Mouse (Mus musculus) embryonic facial prominence, embryonic 11.5 days (tissue): ENCODE data around the gene Agxt2. TPM values are rescaled to one million over a fixed set of nuclear protein-coding genes. Genes with fewer than 3 reads are reported as not detected.

Experiments used
- ATAC-seq: fragments of 200-750 bp; cut with Nextera tagmentation; replicated peaks from 2 replicates; pipeline ENCODE4 v1.8.0; 2017; ENCODE audit warnings: low read depth; ENCODE audit not compliant: insufficient number of reproducible peaks, low FRiP score, low TSS enrichment
- DNase-seq: peaks from one replicate; pipeline ENCODE4 v3.0.0-alpha.2; 2015; ENCODE audit warnings: low spot score
- H3K27ac ChIP-seq: fragments of 300-500 bp; sonication (generic); replicated peaks from 2 replicates; pipeline ENCODE4 v1.5.1; 2014; ENCODE audit warnings: mild to moderate bottlenecking, low read depth, low read length, control low read depth
- H3K27me3 ChIP-seq: fragments of 300-500 bp; sonication (generic); 2 replicates; pipeline ENCODE4 v1.6.1; 2014; ENCODE audit warnings: mild to moderate bottlenecking, low read length, moderate library complexity, mixed read lengths; ENCODE audit not compliant: control insufficient read depth, insufficient read depth
- H3K36me3 ChIP-seq: fragments of 300-500 bp; sonication (generic); replicated peaks from 2 replicates; pipeline ENCODE4 v1.6.1; 2014; ENCODE audit warnings: low read depth, mild to moderate bottlenecking, low read length, moderate library complexity, mixed read lengths; ENCODE audit not compliant: control insufficient read depth, insufficient read depth
- H3K4me1 ChIP-seq: fragments of 300-500 bp; sonication (generic); 2 replicates; pipeline ENCODE4 v1.6.1; 2014; ENCODE audit warnings: low read length, mixed read lengths; ENCODE audit not compliant: control insufficient read depth, insufficient read depth
- H3K4me2 ChIP-seq: fragments of 300-500 bp; sonication (generic); 2 replicates; pipeline ENCODE4 v1.6.1; 2014; ENCODE audit warnings: low read depth, mild to moderate bottlenecking, control low read depth, low read length, moderate library complexity
- H3K4me3 ChIP-seq: fragments of 300-500 bp; sonication (generic); 2 replicates; pipeline ENCODE4 v1.5.1; 2014; ENCODE audit warnings: low read depth, low read length, control low read depth
- H3K9ac ChIP-seq: fragments of 300-500 bp; sonication (generic); replicated peaks from 2 replicates; pipeline ENCODE4 v1.6.1; 2014; ENCODE audit warnings: mild to moderate bottlenecking, control low read depth, low read length
- H3K9me3 ChIP-seq: fragments of 300-500 bp; sonication (generic); replicated peaks from 2 replicates; pipeline ENCODE4 v1.6.1; 2016; ENCODE audit warnings: mild to moderate bottlenecking, low read length, inconsistent platforms, mixed read lengths; ENCODE audit not compliant: control insufficient read depth
- WGBS: fragments of 180-500 bp; shearing (Covaris S2); extraction: QIAGEN DNeasy Blood & Tissue Kit; methylation state at CpG from one replicate; pipeline ENCODE4 v1.1.7; 2014; 5-methylcytosine and 5-hydroxymethylcytosine counted together
- polyA plus RNA-seq: library from polyadenylated mRNA; unstranded; fragments of >200 nt; fragmentation: Nextera tagmentation; extraction: Ambion mirVana; gene quantifications from 2 replicates; pipeline ENCODE4 v1.2.1, GENCODE M21; 2014

The Agxt2 gene
- polyA plus RNA-seq, 1 experiment from 2014 or later: not detected

DNA sequence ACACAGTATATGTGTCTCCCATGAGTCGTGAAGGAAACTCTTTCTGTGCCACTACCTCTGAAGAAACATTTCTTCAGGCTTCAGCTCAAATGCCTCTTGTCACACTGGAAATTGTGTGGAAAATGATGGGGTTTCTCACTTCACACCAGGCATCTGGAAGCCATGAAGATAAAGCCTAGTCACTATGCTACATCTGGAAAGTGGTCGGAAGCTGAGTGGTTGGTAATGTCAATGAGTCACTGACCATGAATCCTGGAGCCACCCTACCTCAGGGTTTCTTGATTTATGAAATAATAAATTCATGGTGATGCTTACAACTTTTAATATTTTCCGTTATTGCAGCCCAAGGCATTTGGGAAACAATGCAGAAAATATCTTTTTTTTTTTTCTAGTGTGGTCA, 51.5 kb downstream of the Agxt2 start:
- ATAC-seq: no peak
- no peak for DNase-seq
- Histone ChIP-seq H3K9ac (no peak overlapping the region), H3K4me1 (no peaks in the 10 kb centered on the region), H3K9me3 (no peaks in the 10 kb centered on the region), H3K27me3 (no peaks in the 10 kb centered on the region), H3K27ac (no peak overlapping the region), H3K4me2 (no peak overlapping the region), H3K36me3 (no peaks in the 10 kb centered on the region), H3K4me3 (no peak overlapping the region)
- 88% methylated on average over 3 of the region's 3 CpGs for WGBS

DNA sequence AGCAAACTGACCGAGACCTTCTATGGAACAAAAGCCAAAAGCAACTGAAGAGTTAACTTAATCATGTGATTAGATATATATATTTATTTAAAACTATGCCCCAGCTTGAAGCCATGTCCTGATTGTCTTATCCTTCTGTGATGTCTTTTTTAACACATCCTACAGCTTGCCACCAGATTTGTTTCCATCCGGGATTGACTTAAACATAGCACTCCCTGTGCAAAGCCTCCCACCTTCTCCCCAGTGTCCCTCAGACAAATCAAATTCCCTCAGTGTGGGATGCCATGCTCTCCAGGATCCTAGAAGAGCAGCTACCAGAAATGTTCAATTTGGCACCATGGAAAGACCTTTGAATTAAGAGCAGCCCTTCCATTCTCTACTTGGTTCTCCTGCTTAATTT, 52.5 kb downstream of the Agxt2 start:
- no peaks in the 10 kb centered on the region for H3K36me3 ChIP-seq
- DNase-seq (no peak), ATAC-seq (no peak)
- 95% methylated on average over 2 of the region's 2 CpGs for WGBS
- no peaks in the 10 kb centered on the region for H3K4me1 ChIP-seq
- H3K4me3 ChIP-seq: no peak overlapping the region
- no peak overlapping the region for H3K27ac ChIP-seq
- H3K4me2 ChIP-seq: no peak overlapping the region
- no peaks in the 10 kb centered on the region for H3K27me3 ChIP-seq
- H3K9ac ChIP-seq: no peak overlapping the region
- H3K9me3 ChIP-seq: no peaks in the 10 kb centered on the region

DNA sequence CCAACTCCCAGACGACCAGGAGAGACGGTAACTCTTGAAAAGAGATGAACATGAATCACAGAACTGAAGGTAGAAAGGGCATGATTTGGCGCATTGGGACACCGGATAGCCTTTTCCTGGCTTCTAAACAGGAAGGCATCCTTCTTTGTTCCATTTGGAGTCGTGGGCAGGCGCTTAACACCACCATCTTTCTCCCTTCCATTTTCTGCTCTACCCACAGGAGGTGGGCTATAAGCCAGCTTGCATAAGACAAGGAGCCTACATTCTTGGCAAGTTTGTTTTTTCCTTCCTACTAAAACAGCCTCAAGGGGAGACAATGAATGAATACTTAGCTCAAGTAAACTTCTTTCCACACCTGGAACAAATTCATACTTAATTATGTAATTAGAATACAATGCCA, 55.3 kb downstream of the Agxt2 start:
- Histone ChIP-seq H3K4me1 (no peaks in the 10 kb centered on the region), H3K36me3 (no peaks in the 10 kb centered on the region), H3K4me2 (no peak overlapping the region), H3K27me3 (no peaks in the 10 kb centered on the region), H3K9ac (no peak overlapping the region), H3K27ac (no peak overlapping the region), H3K4me3 (no peak overlapping the region), H3K9me3 (no peaks in the 10 kb centered on the region)
- DNase-seq (no peak), ATAC-seq (no peak)
- 90% methylated on average over 6 of the region's 6 CpGs for WGBS

DNA sequence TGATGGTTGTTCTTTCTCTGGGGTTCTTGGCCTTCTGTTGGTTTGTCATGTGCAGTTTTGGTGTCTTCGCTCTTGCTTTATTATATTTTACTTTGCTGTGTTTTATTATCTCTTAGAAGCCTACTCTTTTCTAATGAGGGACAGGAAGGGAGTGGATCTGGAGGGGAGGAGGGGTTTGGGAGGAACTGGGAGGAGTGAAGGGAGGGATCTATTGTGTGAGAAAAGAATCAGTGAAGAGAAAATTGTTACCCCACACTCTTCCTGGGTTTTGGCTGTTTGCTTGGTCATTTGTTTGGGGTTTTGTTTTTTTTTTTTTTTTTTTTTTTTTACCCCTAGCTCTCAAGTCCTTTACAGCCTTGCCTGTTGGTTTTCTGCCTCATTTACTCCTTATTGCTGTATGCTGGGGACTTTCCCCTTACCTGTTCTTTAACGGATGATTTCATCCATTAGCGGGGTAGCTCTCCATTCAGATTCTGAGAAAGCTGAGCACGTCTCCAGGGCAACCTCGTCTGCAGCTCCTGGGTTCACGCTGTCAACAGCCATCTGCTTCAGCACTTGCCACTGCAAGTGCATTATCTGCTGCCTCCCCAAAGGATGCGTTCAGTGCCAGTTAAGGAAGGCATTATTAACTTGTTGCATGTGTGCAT, 62.9 kb downstream of the Agxt2 start:
- Histone ChIP-seq H3K4me3 (no peak overlapping the region), H3K9ac (no peak overlapping the region), H3K9me3 (no peaks in the 10 kb centered on the region), H3K36me3 (no peaks in the 10 kb centered on the region), H3K4me2 (no peak overlapping the region), H3K4me1 (no peaks in the 10 kb centered on the region), H3K27me3 (no peaks in the 10 kb centered on the region), H3K27ac (no peak overlapping the region)
- DNase-seq (peak; percentile 38), ATAC-seq (no peak; the same call in 1 of the 2 replicates)
- 27% methylated on average over 7 of the region's 7 CpGs for WGBS

DNA sequence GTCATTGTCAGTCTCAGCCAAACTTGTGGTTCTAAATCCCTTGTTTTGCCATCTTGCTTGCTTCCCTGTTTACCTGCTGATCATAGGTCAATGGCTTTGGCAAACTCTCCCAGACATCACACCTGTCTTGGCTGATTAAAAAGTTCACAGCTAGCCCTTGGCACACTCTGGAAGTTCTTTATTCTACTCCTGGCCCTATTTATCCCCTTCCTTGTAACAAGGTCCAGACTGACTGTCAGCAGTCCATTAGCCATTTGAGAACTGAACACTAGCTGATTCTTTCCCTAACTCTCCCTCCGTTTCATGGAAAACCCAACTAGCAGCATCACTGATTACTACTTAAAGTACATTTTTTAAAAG, 63.4 kb downstream of the Agxt2 start:
- DNase-seq (no peak), ATAC-seq (no peak)
- Histone ChIP-seq H3K9me3 (no peaks in the 10 kb centered on the region), H3K36me3 (no peaks in the 10 kb centered on the region), H3K9ac (no peak overlapping the region), H3K4me1 (no peaks in the 10 kb centered on the region), H3K4me2 (no peak overlapping the region), H3K27me3 (no peaks in the 10 kb centered on the region), H3K4me3 (no peak overlapping the region), H3K27ac (no peak overlapping the region)
- 70% methylated on average over 1 of the region's 1 CpGs for WGBS

DNA sequence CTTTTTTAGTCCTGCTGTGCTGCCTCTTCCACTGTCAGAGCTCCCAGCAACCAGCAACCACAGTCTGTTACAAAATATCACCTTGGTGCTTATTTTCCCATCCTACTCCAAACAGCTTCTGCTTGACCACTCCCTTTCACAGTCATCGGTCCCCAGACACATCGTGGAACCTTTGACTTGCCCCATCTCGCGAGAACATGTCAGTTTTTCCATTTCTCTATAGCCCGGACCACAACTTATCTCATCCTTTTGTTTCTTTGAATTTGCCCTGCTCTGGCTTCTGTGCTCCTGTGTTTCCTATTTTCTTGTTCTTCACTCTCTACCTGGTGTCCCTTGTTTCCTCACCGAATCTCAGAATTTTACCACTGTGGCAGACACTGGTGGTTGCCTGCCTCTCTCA, 67.8 kb downstream of the Agxt2 start:
- Histone ChIP-seq H3K4me1 (no peaks in the 10 kb centered on the region), H3K36me3 (no peaks in the 10 kb centered on the region), H3K9ac (no peak overlapping the region), H3K4me3 (no peak overlapping the region), H3K27ac (no peak overlapping the region), H3K9me3 (no peaks in the 10 kb centered on the region), H3K27me3 (no peaks in the 10 kb centered on the region), H3K4me2 (no peak overlapping the region)
- WGBS: 89% methylated on average over 6 of the region's 6 CpGs
- no peak for ATAC-seq
- DNase-seq: no peak

DNA sequence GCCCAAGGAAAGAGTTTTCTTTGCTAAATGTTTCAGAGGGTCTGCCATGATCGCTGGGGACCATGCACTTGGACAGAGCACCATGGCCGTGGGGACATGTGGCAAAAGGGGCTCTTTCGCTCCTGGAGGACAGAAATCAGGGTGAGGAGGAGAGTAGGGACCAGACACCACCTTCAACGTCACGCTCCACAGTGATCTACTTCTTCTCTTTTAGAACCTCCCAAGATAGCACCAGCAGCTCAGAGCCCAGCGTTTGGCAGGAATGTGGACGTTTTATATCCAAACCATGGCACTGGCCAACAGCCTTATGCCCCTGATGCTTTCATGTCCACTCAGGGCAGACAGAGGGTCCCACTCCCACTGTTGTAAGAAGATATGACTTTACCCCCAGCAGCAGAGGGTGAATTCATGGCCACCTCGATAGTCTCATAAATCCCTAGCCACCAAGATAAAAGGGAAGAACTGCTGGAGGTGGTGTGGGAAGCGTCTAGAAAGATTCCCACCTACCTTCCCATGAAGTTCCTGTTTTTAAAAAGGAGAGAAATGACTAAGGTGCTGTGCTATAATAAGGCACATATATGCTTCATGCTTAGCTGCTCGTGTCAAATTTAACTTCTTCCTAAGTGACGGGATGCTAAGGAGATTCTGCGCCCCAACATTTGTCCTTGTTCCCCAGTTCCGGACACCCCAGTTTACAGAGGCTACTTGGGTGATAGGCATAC, 68.4 kb downstream of the Agxt2 start:
- Histone ChIP-seq H3K9ac (no peak overlapping the region), H3K4me2 (no peak overlapping the region), H3K36me3 (no peaks in the 10 kb centered on the region), H3K27me3 (no peaks in the 10 kb centered on the region), H3K27ac (no peak overlapping the region), H3K9me3 (no peaks in the 10 kb centered on the region), H3K4me3 (no peak overlapping the region), H3K4me1 (no peaks in the 10 kb centered on the region)
- WGBS: 91% methylated on average over 13 of the region's 13 CpGs
- ATAC-seq: no peak
- DNase-seq: no peak

DNA sequence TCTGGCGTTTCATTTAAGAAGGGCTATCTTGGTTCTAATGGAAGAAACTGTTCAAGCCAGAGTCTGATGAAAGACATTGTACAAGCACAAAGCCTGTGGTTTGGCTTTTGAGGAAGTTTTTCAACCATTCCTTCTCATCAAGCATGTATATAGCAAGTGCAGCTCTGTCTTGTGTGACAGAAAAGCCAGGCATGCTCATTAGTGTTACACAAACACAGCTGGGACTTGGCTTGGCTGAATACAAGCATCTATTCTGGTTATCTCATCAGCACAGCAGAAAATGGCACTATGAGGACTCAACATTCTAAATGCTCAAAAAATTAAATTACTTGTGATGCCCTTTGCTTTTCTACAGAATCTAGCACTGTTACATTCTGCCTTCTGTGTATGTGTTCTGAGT, 78.6 kb downstream of the Agxt2 start:
- Histone ChIP-seq H3K4me3 (no peak overlapping the region), H3K36me3 (no peaks in the 10 kb centered on the region), H3K4me2 (no peak overlapping the region), H3K9me3 (no peaks in the 10 kb centered on the region), H3K27ac (no peak overlapping the region), H3K27me3 (no peaks in the 10 kb centered on the region), H3K4me1 (no peaks in the 10 kb centered on the region), H3K9ac (no peak overlapping the region)
- no peak for DNase-seq
- WGBS: 83% methylated on average over 1 of the region's 1 CpGs
- ATAC-seq: no peak
